Mouse (Mus musculus) CD4-positive naive resting alpha-beta T cell, adult 76 days (primary cell): ENCODE results near the gene Map3k9. TPM values are rescaled to one million over a fixed set of nuclear protein-coding genes. Genes with fewer than 3 reads are reported as not detected.

ENCODE experiments used
- total RNA-seq: library from RNA; stranded (reverse); gene quantifications from one replicate; pipeline ENCODE4 v1.2.4, GENCODE M21; 2023

Map3k9 gene
- total RNA-seq = 8.0 TPM

DNA sequence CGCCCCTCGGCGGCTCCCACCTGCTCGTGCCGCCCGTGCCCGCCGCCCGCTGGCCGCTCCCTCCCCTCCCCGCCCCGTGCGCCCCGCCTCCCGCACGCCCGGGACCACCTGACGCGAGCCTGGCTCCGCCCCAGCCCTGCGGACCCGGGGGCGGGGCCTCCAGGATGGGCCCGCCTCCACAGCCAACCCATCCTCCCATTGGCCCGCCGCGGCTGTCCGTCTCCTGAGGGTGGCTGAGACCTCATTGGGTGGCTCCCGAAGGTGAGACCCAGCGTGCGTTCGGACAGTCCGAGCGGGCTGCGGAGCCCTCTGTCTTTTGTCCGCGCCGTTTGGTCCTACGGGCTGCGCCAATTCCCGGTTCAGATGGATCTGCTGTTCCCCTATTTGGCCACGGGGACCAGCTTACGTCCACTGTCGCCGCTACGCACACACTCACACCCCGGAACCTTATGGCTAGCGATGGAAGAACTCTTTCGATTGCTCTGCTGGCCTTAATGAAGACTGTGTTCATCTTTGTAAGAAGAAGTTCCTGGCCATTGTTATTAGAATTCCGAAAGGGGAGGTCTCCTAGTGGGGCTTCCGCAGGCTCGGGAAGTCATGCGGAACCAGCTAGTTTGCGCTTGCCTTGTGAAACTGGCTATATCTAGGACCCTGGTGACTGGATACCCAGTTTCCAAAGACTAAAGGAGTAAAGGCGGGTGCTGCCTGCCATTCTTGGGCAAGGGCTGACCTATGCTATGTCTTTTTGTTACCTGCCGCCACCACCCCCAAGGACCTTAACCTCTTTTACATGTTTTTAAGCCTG lies at the start of gene Map3k9:
Map3k9 (minus strand) TSS at position 71 of the 805 bp plus-strand sequence.

Other genes with a start within 250 kb of the Map3k9 start
- gene Gm20498, start 248.3 kb downstream of the Map3k9 start, total RNA-seq = 23.3 TPM
- 21.6 TPM for gene Synj2bp, start 248.3 kb downstream of the Map3k9 start, total RNA-seq
- gene Adam21, start 212.7 kb downstream of the Map3k9 start, total RNA-seq = not detected
- gene Med6, start 186.2 kb downstream of the Map3k9 start, total RNA-seq = 50.4 TPM
- gene Ttc9, start 149.9 kb downstream of the Map3k9 start, total RNA-seq = not detected
- gene Pcnx, start 78.8 kb upstream of the Map3k9 start, total RNA-seq = 52.4 TPM